Mouse (Mus musculus) CH12.LX (cell line): Measurements from ENCODE around the gene Ccl17.
"Not testable (repeated sequence)": the region's sequence is repeated elsewhere in the genome, so short reads cannot be mapped to it uniquely, and the experiment has no call there.

ENCODE experiments used
- BHLHE40 ChIP-seq: IDR thresholded peaks from 2 replicates; pipeline ENCODE4 v1.6.1; 2011; ENCODE audit warnings: mild to moderate bottlenecking, low read depth, low read length, improper control_type of control experiment
- CTCF ChIP-seq, 2 experiments: IDR thresholded peaks in 1 of 2; conservative IDR thresholded peaks in 1 of 2; 2 replicates each; pipeline ENCODE4 v1.5.1; 2011 to 2012; ENCODE audit warnings: low read depth in 2 of 2, low read length in 2 of 2, improper control_type of control experiment in 1 of 2, inconsistent platforms in 1 of 2, mild to moderate bottlenecking in 1 of 2, moderate library complexity in 1 of 2
- ELF1 ChIP-seq: IDR thresholded peaks from 2 replicates; pipeline ENCODE4 v1.6.1; 2014; ENCODE audit warnings: low read depth, mild to moderate bottlenecking, inconsistent platforms, low read length, improper control_type of control experiment
- MAFK ChIP-seq: IDR thresholded peaks from 2 replicates; pipeline ENCODE4 v1.6.1; 2011; ENCODE audit warnings: low read length, improper control_type of control experiment; ENCODE audit not compliant: insufficient replicate concordance
- MEF2A ChIP-seq: IDR thresholded peaks from 2 replicates; pipeline ENCODE4 v1.6.1; 2014; ENCODE audit warnings: low read depth, mild to moderate bottlenecking, inconsistent platforms, low read length, improper control_type of control experiment, borderline replicate concordance
- MXI1 ChIP-seq: IDR thresholded peaks from 2 replicates; pipeline ENCODE4 v1.6.1; 2011; ENCODE audit warnings: mild to moderate bottlenecking, low read depth, low read length, improper control_type of control experiment
- NRF1 ChIP-seq: IDR thresholded peaks from 2 replicates; pipeline ENCODE4 v1.6.1; 2014; ENCODE audit warnings: low read depth, mild to moderate bottlenecking, inconsistent platforms, low read length, improper control_type of control experiment, moderate library complexity
- RAD21 ChIP-seq: IDR thresholded peaks from 2 replicates; pipeline ENCODE4 v1.6.1; 2011; ENCODE audit warnings: low read depth, mild to moderate bottlenecking, low read length, improper control_type of control experiment, moderate library complexity
- TCF12 ChIP-seq: IDR thresholded peaks from 2 replicates; pipeline ENCODE4 v1.6.1; 2014; ENCODE audit warnings: low read depth, mild to moderate bottlenecking, inconsistent platforms, low read length, improper control_type of control experiment
- USF1 ChIP-seq: IDR thresholded peaks from 2 replicates; pipeline ENCODE4 v1.6.1; 2014; ENCODE audit warnings: low read depth, mild to moderate bottlenecking, inconsistent platforms, low read length, improper control_type of control experiment
- USF2 ChIP-seq: conservative IDR thresholded peaks from 2 replicates; pipeline ENCODE4 v1.6.1; 2011; ENCODE audit warnings: low read depth, low read length, improper control_type of control experiment

GRCm38 (mm10) chr8:94833901-94834405 is 23.7 kb downstream of the Ccl17 start:
- not testable (repeated sequence) for TF ChIP-seq BHLHE40; NRF1; CTCF (conservative IDR thresholded peaks at IDR 0.05 in 1 of 2, IDR thresholded peaks at IDR 0.05 in 1 of 2; ENCODE audit: low read depth in 2 of 2, low read length in 2 of 2); MEF2A; RAD21; USF2; USF1; MXI1; ELF1; TCF12
- peak; percentile 67; the same call in 1 of the 2 replicates for TF ChIP-seq MAFK
